Mouse (Mus musculus): ENCODE data around the gene Rnf220. TPM values are rescaled to one million over a fixed set of nuclear protein-coding genes. Genes with fewer than 3 reads are reported as not detected.

Gene Rnf220
- polyA plus RNA-seq, 1 experiment from 2014 or later, result 55.5 TPM

DNA sequence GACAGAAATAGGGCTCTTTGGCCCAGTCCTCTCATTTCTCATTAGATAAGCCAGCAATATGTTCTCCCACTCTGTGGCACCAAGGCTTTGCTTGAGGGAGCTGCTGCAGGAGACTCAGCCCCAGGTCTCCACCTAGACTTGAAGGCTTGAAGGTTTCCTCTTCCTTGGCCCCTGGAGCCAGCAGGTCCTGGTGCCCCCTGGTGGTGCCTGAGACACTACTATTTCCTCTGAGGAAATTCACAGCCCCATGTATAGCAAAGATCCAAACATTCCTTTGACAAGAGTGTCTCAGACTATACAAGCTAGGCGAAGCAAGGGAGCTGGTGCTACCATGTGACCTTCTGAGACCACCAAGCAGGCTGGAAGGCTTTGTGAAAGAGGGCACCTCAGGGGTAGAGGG, 31.1 kb upstream of the Rnf220 start:
- WGBS, result 36% methylated on average over 1 of the region's 1 CpGs
- DNase-seq (ENCODE audit: low spot score) (peak; percentile 67), ATAC-seq (ENCODE audit: low FRiP score) (0 out of 2 replicates have a peak, but pooled peaks have one; percentile 22)
- Histone ChIP-seq H3K27me3 (ENCODE audit: control insufficient read depth, insufficient read depth, low read length) (peaks cover 2% of the 10 kb centered on the region; the same call in 1 of the 2 replicates), H3K4me1 (replicated peaks; ENCODE audit: control insufficient read depth, insufficient read depth, low read length) (no peaks in the 10 kb centered on the region), H3K27ac (ENCODE audit: low read depth, low read length) (no peak overlapping the region), H3K4me2 (replicated peaks; ENCODE audit: low read depth, low read length) (no peak overlapping the region), H3K9me3 (ENCODE audit: control insufficient read depth, low read length) (no peaks in the 10 kb centered on the region), H3K9ac (ENCODE audit: low read depth, low read length) (no peak overlapping the region), H3K4me3 (ENCODE audit: low read depth, low read length) (no peak overlapping the region), H3K36me3 (ENCODE audit: control insufficient read depth, insufficient read depth, low read length) (no peaks in the 10 kb centered on the region)

DNA sequence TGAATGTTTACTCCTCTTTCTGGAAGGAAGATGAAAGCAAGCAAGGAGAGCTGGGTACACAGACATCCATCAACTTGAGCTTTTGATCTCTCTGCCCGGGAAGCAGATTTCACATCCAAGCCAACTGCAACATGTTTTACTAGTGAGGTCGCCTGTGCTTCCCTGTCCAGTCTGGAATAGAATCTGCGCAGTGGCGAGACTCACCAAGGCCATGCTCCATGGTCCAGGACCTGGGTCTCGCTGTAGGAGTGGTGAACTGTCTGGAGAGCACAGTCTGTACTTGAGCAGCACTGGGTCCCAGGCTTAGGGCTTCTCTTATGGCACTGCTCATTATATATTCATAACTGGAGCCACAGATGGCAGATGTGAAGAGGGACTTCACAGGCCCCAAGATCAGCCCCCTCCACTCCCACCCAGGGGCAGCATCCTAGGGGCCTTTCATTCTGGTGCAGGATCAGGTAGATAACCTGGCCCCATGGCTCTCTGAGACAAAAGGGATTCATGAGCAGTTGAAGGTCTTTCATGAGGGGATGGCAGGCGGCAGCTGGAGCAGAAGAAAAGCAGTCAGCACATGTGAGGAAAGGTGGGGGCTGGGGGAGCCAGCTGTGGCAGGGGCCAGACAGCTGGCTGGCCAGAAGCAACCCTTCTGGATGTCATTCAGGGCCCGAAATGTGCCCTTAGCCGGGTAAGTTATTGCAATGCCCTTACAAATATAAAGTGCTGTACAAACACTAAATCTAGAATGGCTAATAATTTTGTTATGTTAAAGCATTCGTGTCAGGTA, 30.5 kb upstream of the Rnf220 start:
- no peaks in the 10 kb centered on the region for H3K4me1 ChIP-seq (replicated peaks; ENCODE audit: control insufficient read depth, insufficient read depth, low read length)
- peaks cover 2% of the 10 kb centered on the region; the same call in 1 of the 2 replicates for H3K27me3 ChIP-seq (ENCODE audit: control insufficient read depth, insufficient read depth, low read length)
- ATAC-seq (ENCODE audit: low FRiP score), result no peak

DNA sequence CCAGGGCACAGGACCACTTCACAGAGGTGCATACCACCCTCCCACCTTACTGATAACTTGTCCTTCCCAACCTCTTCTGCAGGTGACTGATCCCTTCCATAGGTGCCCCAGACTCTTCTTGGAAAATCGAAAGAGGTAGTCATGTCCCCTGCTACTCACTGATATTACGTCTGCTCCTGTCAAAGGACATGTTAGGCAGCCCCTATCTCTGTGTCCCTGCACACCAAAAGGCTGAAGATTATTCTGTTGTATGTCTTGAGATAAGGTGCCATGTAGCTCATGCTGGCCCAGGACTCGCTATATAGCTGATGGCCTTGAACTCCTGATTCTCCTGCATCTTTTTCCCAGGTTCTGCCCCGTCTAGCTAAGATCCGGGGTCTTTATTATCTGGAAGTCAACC, 29.1 kb upstream of the Rnf220 start:
- Histone ChIP-seq H3K27me3 (ENCODE audit: control insufficient read depth, insufficient read depth, low read length) (peaks cover 2% of the 10 kb centered on the region; the same call in 1 of the 2 replicates), H3K9me3 (ENCODE audit: control insufficient read depth, low read length) (no peaks in the 10 kb centered on the region), H3K4me1 (replicated peaks; ENCODE audit: control insufficient read depth, insufficient read depth, low read length) (no peaks in the 10 kb centered on the region), H3K27ac (ENCODE audit: low read depth, low read length) (no peak overlapping the region), H3K4me2 (replicated peaks; ENCODE audit: low read depth, low read length) (no peak overlapping the region), H3K36me3 (ENCODE audit: control insufficient read depth, insufficient read depth, low read length) (no peaks in the 10 kb centered on the region), H3K9ac (ENCODE audit: low read depth, low read length) (no peak overlapping the region), H3K4me3 (ENCODE audit: low read depth, low read length) (no peak overlapping the region)
- 88% methylated on average over 5 of the region's 5 CpGs for WGBS
- ATAC-seq (ENCODE audit: low FRiP score) (no peak), DNase-seq (ENCODE audit: low spot score) (no peak)

More for the DNA sequence above, 30.5 kb upstream of the Rnf220 start:
- Histone ChIP-seq H3K4me2 (replicated peaks; ENCODE audit: low read depth, low read length) (no peak overlapping the region), H3K27ac (ENCODE audit: low read depth, low read length) (no peak overlapping the region), H3K9me3 (ENCODE audit: control insufficient read depth, low read length) (no peaks in the 10 kb centered on the region), H3K9ac (ENCODE audit: low read depth, low read length) (no peak overlapping the region), H3K4me3 (ENCODE audit: low read depth, low read length) (no peak overlapping the region), H3K36me3 (ENCODE audit: control insufficient read depth, insufficient read depth, low read length) (no peaks in the 10 kb centered on the region)
- no peak for DNase-seq (ENCODE audit: low spot score)
- 49% methylated on average over 9 of the region's 9 CpGs for WGBS

DNA sequence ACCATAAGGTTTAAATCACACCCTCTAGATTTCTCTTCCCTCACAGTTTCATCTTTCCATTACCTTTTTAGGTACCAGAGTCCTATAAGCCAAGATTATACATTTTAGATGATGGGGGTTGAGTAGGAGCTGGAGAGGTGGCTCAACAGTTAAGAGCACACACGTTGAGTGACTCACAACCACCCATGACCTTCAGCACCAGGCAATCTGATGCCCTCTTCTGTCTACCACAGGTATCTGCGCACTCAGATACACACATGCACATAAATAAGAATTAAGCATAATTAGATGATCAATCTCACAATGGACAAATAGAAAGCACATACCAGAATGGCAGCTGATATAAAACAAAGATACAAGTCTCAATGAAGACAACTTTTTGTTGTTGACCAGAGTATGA, 24.5 kb upstream of the Rnf220 start:
- 72% methylated on average over 2 of the region's 2 CpGs for WGBS
- H3K4me2 ChIP-seq (replicated peaks; ENCODE audit: low read depth, low read length), result no peak overlapping the region
- H3K9ac ChIP-seq (ENCODE audit: low read depth, low read length), result no peak overlapping the region
- H3K9me3 ChIP-seq (ENCODE audit: control insufficient read depth, low read length), result no peaks in the 10 kb centered on the region
- no peak for ATAC-seq (ENCODE audit: low FRiP score)
- no peaks in the 10 kb centered on the region; the same call in 1 of the 2 replicates for H3K27me3 ChIP-seq (ENCODE audit: control insufficient read depth, insufficient read depth, low read length)
- no peaks in the 10 kb centered on the region for H3K4me1 ChIP-seq (replicated peaks; ENCODE audit: control insufficient read depth, insufficient read depth, low read length)
- H3K36me3 ChIP-seq (ENCODE audit: control insufficient read depth, insufficient read depth, low read length), result no peaks in the 10 kb centered on the region
- H3K4me3 ChIP-seq (ENCODE audit: low read depth, low read length), result no peak overlapping the region
- H3K27ac ChIP-seq (ENCODE audit: low read depth, low read length), result no peak overlapping the region
- DNase-seq (ENCODE audit: low spot score), result no peak

DNA sequence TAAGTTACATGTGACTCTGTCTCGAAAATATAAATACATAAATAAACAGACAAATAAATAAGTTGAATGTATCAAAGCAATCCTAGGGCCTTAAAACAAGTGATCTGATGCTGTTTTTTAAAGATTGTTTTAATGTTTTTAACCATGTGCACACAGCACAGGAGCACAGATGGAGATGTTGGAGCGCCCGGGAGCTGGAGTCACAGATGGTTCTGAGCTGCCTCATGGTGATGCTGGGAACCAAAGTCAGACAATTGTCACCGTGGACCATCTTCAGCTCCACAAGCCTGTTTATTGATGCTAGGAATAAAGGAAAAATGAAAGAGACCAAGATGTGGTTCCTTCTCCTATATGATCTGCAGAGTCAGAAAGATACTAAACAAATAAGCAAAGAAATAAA, 21.4 kb upstream of the Rnf220 start:
- Histone ChIP-seq H3K9ac (ENCODE audit: low read depth, low read length) (no peak overlapping the region), H3K27me3 (ENCODE audit: control insufficient read depth, insufficient read depth, low read length) (no peaks in the 10 kb centered on the region; the same call in 1 of the 2 replicates), H3K4me3 (ENCODE audit: low read depth, low read length) (no peak overlapping the region), H3K4me2 (replicated peaks; ENCODE audit: low read depth, low read length) (no peak overlapping the region), H3K27ac (ENCODE audit: low read depth, low read length) (no peak overlapping the region), H3K36me3 (ENCODE audit: control insufficient read depth, insufficient read depth, low read length) (no peaks in the 10 kb centered on the region), H3K4me1 (replicated peaks; ENCODE audit: control insufficient read depth, insufficient read depth, low read length) (no peaks in the 10 kb centered on the region), H3K9me3 (ENCODE audit: control insufficient read depth, low read length) (no peaks in the 10 kb centered on the region)
- DNase-seq (ENCODE audit: low spot score), result no peak
- ATAC-seq (ENCODE audit: low FRiP score), result no peak
- 93% methylated on average over 4 of the region's 4 CpGs for WGBS

DNA sequence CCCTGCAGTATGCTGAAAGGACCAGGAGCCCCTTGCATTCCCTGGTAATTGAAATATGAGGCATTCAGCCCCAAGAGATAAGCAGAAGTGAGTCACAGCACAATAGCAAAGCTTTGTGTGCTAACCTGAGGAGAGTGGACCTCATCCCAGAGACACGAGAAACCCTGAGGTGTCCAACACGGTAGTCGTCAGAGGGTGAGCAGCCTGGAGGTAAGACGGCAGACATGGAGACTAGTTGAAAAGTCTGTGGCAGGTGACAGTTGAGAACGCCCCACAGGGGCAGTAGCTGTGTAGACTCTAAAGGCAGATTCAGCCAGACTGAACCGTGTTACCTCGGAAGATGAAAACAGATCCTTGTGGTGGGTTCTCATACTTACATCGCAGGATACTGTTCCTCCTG, 2.2 kb upstream of the Rnf220 start:
- no peak overlapping the region for H3K9ac ChIP-seq (ENCODE audit: low read depth, low read length)
- WGBS, result 88% methylated on average over 8 of the region's 8 CpGs

DNA sequence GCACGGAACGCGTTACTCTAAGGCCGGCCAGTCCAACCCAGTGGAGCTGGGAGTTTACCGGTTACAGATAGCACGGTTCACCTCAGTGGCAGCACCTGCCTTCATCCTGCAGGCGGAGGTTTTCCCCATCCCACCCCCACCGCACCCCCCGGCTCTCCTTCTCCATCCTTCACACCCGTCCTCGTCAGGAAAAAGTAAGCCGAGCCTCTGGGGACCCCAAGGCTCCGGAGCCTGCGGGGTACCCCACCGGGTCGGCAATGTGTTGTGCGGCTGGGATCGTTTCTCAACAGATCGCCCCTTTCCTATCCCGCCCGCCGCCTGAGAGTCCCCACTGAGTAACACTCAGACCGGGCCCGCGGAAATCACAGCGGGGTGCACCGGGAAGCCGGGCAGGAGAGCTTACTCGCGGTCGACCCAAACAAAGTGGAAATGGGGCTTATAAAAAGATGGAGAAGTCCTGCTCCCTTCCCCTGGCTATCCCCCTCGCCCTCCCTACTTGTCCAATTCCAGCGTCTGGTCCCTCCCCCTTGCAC, 917 bp downstream of the Rnf220 start:
- Histone ChIP-seq H3K9me3 (ENCODE audit: control insufficient read depth, low read length) (no peaks in the 10 kb centered on the region), H3K36me3 (ENCODE audit: control insufficient read depth, insufficient read depth, low read length) (no peaks in the 10 kb centered on the region), H3K27ac (ENCODE audit: low read depth, low read length) (peak overlapping the region; percentile 88), H3K9ac (ENCODE audit: low read depth, low read length) (peak overlapping the region; percentile 71), H3K4me2 (replicated peaks; ENCODE audit: low read depth, low read length) (peak overlapping the region; percentile 73), H3K27me3 (ENCODE audit: control insufficient read depth, insufficient read depth, low read length) (peaks cover 49% of the 10 kb centered on the region), H3K4me3 (ENCODE audit: low read depth, low read length) (peak overlapping the region; percentile 56), H3K4me1 (replicated peaks; ENCODE audit: control insufficient read depth, insufficient read depth, low read length) (peaks cover 16% of the 10 kb centered on the region)
- DNase-seq (ENCODE audit: low spot score), result peak; percentile 65
- under 1% methylated on average over 33 of the region's 33 CpGs for WGBS
- no peak for ATAC-seq (ENCODE audit: low FRiP score)

More for the DNA sequence above, 2.2 kb upstream of the Rnf220 start:
- Histone ChIP-seq H3K27me3 (ENCODE audit: control insufficient read depth, insufficient read depth, low read length) (peaks cover 36% of the 10 kb centered on the region), H3K4me3 (ENCODE audit: low read depth, low read length) (no peak overlapping the region), H3K9me3 (ENCODE audit: control insufficient read depth, low read length) (no peaks in the 10 kb centered on the region), H3K36me3 (ENCODE audit: control insufficient read depth, insufficient read depth, low read length) (no peaks in the 10 kb centered on the region), H3K4me2 (replicated peaks; ENCODE audit: low read depth, low read length) (no peak overlapping the region), H3K27ac (ENCODE audit: low read depth, low read length) (no peak overlapping the region), H3K4me1 (replicated peaks; ENCODE audit: control insufficient read depth, insufficient read depth, low read length) (peaks cover 15% of the 10 kb centered on the region)
- ATAC-seq (ENCODE audit: low FRiP score) (no peak), DNase-seq (ENCODE audit: low spot score) (no peak)

DNA sequence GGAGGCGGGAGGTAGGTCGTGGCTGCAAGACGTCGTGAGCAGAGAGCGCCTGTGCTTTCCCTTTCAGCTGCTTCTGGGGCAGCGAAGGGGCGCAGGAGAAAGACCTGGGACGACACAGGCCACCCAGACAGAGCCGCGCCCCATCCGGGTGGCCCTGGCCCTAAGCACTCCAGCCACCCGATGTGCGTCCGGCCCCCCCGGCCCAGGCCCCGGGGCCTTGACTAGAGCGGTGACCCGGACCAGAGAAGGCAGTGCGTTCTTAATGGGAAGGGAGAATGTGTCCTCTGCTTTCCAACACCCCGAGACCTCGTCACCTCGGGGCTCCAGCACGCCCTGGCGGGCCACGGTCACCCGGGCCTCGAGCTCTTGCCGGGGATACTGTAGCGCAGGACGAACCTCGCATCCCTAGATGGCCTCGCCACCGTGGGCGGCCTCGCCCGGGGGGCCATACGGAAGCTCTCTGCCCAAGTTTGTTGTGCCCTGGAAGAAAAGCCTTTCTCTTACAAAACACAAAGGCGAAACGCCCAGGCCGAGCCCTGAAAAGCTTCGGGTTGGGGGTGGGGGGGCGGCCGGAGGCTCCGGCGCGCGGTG, 1.8 kb downstream of the Rnf220 start:
- ATAC-seq (ENCODE audit: low FRiP score) (peak; percentile 38), DNase-seq (ENCODE audit: low spot score) (no peak)
- H3K4me2 ChIP-seq (replicated peaks; ENCODE audit: low read depth, low read length), result peak overlapping the region; percentile 73
- peak overlapping the region; percentile 84 for H3K27ac ChIP-seq (ENCODE audit: low read depth, low read length)
- H3K9me3 ChIP-seq (ENCODE audit: control insufficient read depth, low read length), result no peaks in the 10 kb centered on the region
- peaks cover 16% of the 10 kb centered on the region for H3K4me1 ChIP-seq (replicated peaks; ENCODE audit: control insufficient read depth, insufficient read depth, low read length)
- H3K36me3 ChIP-seq (ENCODE audit: control insufficient read depth, insufficient read depth, low read length), result no peaks in the 10 kb centered on the region
- H3K9ac ChIP-seq (ENCODE audit: low read depth, low read length), result peak overlapping the region; percentile 80
- peaks cover 55% of the 10 kb centered on the region for H3K27me3 ChIP-seq (ENCODE audit: control insufficient read depth, insufficient read depth, low read length)
- WGBS, result under 1% methylated on average over 44 of the region's 47 CpGs
- peak overlapping the region; percentile 56 for H3K4me3 ChIP-seq (ENCODE audit: low read depth, low read length)

Data from hindbrain, embryonic 11.5 days (tissue).